Mouse (Mus musculus): Measurements from ENCODE around the gene Srp14.

Gene Srp14

DNA sequence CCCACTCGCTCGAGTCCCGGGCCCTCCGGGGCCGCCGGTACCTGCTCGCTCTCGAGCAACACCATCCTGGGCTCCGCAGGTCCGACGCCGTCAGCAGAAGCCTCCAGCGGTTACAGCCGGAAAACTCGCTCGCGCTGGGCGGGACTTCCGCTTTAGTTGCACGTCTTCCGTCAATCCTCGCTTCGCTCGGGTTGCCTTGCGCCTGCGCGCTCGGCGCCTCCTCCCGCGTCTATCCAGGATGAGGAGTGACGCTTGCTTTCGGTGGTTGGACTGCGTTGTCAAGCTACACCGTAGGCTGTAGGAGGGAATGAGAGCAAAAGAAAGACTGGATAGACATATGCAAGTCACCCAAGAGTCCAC, at the start of gene Srp14:
Gene Srp14, minus strand, starts transcription at position 162 of the 360 bp plus-strand sequence.
- DNase-seq (ENCODE audit: extremely low read depth, low read depth): peak; percentile 89

DNA sequence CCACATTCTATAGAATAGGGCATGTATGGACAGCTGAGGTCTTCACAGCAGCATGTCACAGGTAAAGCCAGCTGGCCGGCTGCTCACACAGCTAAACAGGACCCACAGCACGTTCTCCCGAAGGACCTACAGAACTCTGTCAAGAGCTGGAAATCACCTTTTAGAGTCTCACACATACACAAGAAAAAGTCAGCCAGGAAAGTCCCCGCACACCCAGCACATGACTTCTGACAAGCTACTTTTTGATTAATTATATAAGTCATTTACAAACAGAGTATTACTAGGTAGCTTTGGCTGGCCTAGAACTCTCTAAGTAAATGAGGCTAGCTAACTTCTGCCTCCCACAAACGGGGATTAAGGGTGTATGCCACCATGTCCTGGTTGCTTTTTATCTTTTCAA, 47.0 kb upstream of the Srp14 start:
- DNase-seq (ENCODE audit: extremely low read depth, low read depth): no peak

DNA sequence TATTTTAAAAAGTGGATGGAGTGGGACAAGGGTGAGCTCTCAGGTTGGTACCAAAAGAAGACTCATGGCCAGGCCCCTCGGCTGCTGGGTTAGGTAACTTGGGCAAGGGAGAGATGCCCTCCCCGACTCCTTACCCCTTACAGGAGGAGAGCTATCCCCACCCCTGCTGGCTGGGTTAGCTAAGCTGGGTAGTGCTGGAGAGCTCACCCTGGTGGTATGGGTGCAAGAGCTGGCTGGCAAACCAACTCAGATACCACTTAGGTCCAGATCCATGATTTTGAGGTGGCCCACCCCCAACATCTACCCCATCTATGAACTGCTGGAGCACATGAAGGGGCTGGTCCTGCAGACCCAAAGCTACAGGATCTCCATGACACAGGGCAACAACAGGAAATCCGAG, 45.3 kb upstream of the Srp14 start:
- no peak for DNase-seq (ENCODE audit: extremely low read depth, low read depth)

DNA sequence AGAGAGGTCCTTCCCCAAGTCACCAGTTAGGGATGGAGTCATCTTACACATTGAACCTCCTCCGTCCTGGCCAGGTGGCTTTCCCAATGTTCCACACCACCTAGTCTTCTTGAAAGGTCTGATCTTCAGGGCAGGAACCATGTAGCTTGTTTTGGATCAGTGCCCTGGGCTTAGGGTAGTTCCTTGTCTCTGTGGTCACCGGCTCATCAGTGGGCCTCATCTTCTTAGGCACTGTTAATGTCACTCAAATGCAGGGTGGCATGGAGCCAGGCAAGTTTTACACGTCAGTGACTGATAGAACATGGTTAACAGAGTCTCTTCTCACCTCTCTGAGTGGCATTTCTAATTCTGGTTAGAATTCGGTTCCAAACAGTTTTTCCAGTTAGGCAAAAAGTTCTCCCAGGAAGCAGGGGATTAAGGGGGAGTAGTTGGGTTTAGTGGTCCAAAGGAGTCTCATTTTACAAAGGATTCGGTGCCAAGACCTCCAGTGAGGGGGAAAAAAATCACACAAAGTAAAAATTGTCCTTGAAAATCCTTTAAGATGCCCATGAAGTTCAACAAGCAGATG, 43.7 kb upstream of the Srp14 start:
- no peak for DNase-seq (ENCODE audit: extremely low read depth, low read depth)

DNA sequence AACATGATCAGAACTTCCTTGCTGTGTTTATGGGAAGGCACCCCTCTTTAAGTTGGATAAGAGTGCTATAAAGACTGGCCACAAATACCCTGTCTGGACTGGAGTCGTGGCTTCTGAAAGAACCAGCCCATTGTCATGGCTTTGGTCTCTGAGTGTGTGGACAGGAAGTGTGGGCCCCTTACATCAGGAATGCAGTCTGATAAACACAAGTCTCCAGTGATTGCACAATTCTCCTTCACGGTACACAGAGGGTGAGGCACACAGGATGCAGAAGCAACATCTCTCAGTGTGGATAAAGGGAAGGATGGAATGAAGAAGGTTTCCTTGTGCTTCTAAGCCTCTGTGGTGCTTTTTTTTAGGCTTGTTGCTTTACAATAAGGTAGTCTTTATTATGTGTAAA, 42.8 kb upstream of the Srp14 start:
- no peak for DNase-seq (ENCODE audit: extremely low read depth, low read depth)

DNA sequence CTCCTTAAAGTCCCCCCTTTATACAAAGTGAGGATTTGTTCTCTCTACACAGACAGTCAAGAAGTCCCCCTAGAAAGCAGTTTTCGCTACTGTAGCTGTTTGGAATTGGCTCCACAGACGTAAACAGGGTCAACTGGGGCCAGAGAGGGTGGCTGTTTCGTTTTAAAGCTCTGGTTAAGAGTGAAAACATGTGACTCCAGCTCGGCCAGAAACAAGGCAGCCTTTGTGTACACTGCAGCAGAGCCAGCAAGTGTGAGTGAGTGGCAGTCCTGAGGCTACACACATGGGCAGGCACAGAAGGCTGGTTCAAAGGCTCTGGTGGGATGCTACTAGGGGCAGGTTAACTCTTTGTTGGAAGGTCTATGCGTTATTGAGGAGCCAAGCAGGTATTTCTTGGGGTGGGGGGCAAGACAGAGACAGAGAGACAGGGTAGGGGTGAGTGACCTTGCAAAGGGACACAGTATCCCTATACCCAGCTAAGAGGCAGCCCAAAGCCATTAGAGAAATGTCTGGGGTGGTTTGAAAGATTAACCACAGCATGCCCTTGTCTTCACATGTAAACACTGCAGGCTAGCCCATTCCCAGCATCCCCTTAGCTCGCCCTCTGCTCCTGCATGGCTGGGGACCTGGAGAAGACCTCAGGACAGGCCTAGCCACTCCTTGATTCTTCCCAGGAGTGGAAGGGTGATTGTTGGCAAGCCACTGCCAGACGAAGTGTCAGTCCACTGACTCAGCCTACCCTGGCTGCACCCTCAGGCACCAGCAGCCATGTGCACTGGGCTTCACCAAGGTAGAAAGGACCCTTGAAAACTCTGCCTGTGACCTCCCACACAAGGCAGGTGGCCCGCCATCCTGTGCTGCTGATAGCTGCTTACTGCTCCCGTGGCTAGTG, 40.8 kb upstream of the Srp14 start:
- DNase-seq (ENCODE audit: extremely low read depth, low read depth): no peak

DNA sequence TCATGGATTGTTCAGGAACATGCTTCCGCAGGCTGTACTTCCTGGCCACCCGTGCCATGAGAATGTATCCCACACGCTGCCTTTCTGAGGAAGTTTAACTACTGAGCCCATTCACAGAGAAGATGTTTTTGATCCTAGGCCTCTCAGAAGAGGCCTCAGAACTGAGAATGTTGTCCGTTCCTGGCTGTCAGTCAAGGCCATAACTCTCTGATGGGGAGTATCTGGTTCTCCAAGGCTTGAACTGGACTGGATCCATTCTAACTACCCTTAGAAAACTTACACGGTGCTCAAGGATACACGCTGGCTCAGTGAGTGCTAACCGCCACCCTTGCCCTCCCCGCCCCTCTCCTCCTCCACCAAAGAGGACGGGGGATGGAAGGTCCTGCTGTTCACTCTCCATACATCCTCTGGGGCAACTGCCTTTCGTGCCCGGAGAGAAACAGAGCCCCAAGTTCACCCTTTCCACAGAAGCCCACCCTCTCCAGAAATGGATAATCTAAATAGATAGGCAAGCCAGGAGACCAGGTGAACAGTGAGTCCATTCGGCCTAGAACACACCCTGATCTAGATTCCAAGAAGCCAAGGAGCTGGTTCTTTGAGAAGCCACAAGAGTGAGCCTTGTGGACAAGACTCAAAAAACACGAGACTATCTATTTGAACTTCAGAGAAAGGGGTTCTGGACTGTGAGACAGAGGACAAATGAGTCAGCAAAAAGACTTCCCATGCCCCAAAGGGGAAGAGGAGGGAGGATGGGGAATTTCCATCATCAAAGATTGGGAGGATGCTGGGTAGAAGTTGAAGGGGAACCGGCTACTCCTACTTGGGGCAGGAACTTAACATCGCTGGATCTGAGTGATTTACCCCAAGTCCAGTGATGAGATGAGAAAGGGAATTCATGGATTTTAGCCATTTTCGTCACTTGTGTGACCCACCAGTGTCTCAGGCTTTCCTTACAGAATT, 33.2 kb upstream of the Srp14 start:
- DNase-seq (ENCODE audit: extremely low read depth, low read depth): no peak

DNA sequence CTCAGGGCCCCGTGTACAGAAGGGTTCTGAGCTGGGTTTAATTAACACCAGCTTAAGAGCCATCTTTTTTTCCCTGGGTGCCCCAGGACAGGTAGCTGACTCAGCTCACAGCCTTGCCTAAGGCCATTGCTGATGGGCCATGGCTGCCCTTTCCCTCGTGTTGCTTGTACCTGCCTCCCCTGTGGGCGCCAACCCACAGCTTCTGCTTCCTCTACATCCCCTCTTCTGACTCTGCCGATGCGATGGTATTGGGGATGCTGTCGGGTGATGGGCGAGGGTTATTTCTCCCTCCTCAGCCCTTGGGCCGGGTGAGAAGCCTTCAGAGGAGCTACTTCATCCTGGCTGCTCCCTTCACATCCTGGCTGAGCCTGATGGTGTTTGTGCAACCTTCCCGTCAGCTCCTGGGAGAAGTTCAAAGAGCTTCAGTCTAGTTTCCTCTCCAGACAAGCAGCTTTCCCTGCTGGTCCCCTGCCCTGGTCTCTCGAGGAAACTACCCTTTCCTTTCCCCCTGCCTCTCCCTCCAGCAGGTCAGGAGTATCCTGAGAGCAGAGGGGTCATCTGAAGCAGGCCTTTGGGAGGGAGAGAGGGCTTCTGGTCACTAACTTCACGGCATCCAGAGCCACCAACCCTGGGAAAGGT, 32.4 kb upstream of the Srp14 start:
- DNase-seq (ENCODE audit: extremely low read depth, low read depth): no peak

DNA sequence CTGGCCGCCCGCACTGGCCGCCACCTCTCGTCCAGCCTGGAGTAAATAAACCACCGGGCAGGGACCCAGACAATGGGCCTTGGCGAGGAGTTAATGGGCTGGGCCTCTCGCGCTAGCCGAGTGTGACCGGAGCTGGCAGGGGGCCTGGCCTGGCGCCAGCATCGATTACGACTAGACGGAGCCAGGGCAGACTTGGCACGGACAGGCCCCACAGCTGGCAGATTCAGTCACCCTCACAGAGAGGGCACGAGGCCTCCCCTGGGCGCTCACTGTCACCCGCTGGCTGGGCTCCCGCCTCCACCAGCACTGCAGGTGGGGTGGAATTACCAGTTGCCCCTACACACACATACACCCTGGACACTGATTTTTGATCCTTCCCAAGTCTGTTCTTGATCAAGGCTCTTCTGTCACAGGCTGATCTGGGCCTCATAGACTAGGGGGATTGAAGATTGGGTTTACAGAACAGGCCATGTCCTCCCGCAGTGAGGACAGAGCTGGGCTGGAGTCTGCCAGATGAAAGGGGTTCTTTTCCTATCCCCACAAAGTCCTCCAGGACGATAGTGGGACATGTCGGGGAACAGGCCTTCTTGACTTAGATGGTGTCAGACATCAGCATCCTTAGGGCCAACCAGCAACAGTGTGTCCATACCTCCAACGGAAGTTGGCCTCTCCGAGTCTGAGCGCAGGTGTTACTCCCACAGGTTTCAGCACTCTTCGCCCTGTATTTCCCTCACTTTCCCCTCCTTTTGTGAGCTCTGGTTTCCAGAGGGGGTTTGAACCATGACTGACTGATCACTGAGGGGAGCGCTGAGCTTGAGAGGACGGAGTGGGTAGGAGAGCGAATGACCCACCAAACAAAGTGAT, 31.2 kb upstream of the Srp14 start:
- no peak for DNase-seq (ENCODE audit: extremely low read depth, low read depth)

DNA sequence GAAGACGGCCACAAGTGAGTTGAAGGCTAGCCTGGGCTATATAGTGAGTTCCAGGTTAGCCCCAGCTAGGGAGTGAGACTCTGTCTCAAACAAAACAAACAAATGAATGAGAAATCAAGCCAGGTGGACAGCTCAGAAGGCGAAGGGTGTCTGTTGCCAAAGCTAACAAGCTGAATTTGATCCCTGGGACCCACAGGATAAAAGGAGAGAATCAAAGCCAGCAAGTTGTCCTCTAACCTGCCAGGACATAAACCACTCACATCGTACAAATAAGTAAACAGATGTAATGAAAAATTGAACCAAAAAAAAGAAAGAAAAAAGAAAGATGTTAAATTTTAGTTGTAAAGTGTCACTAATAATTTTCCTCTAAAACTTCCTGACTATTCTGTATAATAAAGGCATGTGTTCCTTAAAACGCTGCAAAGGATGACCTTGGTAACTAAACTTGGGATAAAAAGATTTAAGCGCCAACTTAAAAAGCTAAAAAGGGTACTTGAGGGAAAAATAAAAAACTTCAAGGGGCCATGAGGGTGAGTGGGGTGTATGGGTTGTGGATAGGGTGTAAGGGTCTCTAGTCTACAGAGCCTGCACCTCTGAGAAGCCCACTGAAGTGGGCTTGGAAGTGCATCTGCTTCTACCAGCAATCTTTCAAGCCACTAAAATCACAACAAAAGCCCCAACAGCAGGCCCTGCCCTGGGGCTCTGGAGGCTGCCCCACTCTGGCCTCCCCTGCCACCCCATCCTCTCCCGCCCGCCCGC, 30.4 kb upstream of the Srp14 start:
- DNase-seq (ENCODE audit: extremely low read depth, low read depth): no peak

DNA sequence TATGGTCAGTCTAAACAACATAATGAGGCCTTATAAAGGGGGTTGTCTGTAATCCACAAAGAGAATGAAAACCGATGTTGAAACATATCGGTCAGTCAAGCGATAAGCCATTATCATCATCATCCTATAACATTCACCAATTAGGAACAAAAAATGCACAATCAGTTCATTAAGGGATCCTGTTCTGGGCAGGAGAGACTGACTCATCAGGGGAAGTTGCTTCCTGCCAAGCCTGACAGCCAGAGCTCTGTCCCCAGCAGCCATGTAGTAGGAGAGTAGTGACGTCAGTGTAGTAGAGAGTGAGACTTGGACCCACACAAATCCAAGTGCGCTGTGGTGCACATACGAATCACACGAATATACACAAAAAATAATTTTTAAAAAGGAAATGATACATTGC, 27.6 kb upstream of the Srp14 start:
- DNase-seq (ENCODE audit: extremely low read depth, low read depth): no peak

DNA sequence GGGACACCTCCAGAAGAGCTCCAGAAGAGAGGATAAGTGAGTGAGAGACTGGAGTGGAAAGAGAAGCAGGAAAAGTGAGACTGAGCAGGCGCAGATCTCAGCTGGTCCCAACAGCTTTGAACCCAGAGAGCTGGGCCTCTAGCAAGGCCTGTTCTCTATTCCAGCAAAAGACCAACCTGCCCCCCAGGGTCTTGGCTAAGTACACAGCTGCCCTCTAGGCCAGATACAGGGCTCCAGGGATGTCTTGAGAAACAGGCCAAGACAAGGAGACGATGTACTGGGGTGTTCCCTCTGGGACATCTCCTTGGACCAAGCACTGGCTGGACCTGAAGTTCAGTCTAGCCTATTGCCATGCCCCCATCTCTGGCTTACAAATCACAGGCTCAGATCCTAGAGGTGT, 20.7 kb upstream of the Srp14 start:
- no peak for DNase-seq (ENCODE audit: extremely low read depth, low read depth)

DNA sequence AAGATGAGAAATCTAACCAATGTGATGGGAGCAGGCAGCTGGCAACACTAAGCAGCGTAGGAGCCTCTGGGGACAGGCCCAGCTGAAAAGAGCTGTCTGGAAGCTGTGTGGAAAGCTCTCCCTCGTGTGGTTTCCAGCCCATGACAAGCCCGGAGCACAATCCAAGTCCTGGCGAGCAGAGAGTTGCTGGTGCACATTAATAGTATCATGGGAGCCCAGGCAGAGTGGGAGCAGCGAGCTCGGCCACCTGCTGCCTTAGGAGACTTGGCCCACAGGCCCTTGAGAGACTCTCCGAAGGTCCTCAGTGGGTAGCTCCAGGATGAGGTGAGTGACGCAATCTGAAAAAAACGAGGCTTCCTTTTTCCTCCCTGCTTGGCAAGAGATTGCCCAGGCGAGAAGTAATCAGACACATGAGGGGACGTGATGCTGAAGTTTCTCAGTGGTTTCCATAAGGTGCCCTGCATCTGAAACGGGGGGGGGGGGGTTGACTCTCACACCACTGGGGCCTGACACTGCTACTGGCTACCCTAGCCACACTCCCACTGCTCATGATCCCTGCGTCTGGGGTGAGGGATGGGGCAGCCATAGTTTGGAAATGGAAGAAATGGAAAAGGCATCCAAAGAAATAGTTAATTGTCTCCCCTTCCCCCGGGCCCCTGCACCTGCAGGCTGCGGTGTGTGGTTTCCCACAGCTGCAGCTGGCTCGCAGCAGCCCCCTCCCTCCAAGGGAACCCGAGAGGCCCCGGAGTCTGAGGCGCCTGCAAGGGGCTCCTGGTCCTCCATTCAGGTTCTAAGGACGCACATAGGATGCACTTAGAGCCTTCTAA, 19.8 kb upstream of the Srp14 start:
- DNase-seq (ENCODE audit: extremely low read depth, low read depth): no peak

DNA sequence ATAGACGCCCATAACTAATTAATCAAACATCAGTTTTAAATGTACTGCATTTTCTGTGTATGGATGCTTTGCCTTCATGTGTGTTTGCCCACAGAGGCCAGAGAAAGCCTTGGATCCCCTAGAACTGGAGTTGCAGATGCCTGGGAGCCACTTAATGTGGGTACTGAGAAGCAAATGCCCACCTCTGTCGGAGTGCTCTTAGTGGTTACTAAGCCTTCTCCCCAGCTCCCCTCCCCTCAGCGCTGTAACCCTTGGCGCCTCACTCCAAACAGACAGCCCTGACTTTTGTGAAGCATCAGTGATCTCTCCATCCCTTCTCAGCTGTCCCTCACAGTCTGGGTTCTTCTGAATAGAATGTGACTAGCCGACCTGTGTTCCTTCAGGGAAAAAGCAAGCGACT, 19.0 kb upstream of the Srp14 start:
- DNase-seq (ENCODE audit: extremely low read depth, low read depth): no peak

DNA sequence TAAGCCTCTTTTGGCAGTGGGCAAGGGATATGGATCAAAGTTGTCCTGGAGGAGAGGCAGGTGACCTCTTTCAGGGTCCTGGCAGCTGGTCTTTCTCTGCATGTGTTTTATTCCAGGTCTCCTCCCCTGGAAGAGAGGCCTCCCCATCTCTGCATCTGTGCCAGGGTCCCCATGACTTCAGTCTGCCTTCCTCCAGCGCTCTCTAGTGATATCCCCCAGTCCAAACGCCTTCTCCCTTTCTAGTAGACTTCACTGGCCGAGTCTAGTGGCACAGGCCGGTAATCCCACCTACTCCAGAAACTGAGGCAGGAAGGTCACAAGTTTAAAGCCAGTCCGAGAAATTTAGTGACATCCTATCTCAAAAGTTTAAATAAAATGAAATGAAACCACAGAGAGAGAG, 18.4 kb upstream of the Srp14 start:
- no peak for DNase-seq (ENCODE audit: extremely low read depth, low read depth)

DNA sequence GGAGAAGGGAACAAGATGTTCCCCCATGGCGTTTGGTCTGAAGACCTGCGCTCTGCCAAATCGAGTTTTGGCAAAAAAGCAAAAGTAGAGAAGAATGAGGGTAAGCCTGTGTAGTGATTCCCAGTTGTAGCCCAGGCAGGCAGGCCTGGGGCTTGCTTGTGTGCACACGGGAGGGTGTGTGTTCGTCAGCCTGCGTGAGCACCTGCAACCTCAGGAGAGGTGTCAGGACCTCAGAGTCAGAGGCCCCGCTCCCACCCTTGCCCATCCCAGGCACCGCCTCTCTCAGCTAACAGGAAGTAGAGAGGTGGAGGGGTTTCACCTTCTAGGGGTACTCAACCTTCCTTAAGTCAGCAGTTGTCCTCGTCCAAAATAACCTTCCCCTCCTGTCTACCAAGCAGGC, 15.5 kb upstream of the Srp14 start:
- no peak for DNase-seq (ENCODE audit: extremely low read depth, low read depth)

DNA sequence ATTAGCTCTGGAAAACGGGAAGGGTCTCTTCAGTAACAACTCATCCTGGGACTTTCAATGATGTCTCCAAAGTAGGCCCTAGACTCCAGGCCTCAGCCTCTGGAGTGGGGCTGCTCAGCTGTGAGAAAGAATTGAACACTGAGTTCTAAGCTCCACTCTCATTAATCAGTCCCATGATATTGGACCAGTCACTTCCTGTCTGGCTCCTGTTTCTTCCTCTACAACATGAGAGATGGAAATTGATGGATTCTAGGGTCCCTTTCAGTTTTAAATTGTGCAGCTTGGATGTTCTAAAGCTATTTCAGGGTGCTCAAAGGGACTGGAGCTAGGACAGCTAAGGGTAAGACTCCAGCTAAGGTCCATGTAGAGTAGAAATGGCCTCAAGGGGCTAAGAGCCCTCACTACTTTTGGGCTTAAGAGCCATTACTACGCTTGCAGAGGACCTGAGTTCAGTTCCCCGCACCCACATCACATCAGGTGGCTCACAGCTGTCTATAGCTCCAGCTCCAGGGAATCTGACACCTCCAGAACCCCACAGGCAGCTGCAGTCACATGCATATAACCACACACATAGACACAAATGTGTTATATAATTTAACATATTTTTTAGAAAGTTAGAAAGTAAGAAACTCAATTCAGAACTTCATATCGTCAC, 12.4 kb upstream of the Srp14 start:
- no peak for DNase-seq (ENCODE audit: extremely low read depth, low read depth)

DNA sequence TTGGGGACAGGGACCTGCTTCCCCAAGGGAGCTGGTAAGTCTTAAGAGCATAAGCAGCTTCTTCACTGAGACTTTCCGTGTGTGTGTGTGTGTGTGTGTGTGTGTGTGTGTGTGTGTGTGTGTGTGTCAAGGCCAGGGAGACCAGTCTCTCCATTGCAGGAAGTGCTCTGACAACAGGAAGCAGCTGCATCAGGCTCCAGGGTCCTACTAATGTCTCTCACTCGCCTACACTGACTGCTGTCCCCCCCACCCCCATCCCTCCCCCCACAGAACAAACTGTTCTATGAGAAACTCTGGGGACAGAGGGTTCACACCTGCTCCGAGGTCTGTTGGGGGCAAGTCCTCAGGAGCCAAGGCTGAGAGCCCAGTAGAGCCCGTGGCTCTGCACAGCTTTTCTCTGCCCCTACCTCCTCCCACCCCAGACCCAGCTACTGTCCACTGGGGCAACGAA, 11.8 kb upstream of the Srp14 start:
- no peak for DNase-seq (ENCODE audit: extremely low read depth, low read depth)

All from MEL-GATA-1-ER (cell line).